Mouse (Mus musculus): ENCODE measurements around the gene Ssh3. TPM values are rescaled to one million over a fixed set of nuclear protein-coding genes. Genes with fewer than 3 reads are reported as not detected.
A peak's percentile ranks its signal among the peaks of the same experiment; 100 is the strongest.
"Not testable (repeated sequence)": the region's sequence is repeated elsewhere in the genome, so short reads cannot be mapped to it uniquely, and the experiment has no call there.

Ssh3 gene
- polyA plus RNA-seq, 1 experiment from 2014 or later = 5.9 TPM

- Histone ChIP-seq H3K27ac (peak overlapping the region; percentile 85), H3K27me3 (ENCODE audit: insufficient read depth, poor library complexity, severe bottlenecking) (peaks cover 12% of the 10 kb centered on the region), H3K4me3 (peak overlapping the region; percentile 75), H3K9me3 (no peaks in the 10 kb centered on the region), H3K4me1 (replicated peaks) (peaks cover 13% of the 10 kb centered on the region), H3K36me3 (no peaks in the 10 kb centered on the region)
- 1% methylated on average over 41 of the region's 41 CpGs for WGBS
- peak; percentile 92 for DNase-seq (ENCODE audit: low spot score)
These were observed 11.6 kb downstream of the Ssh3 start for GRCm38 (mm10) chr19:4257216-4257896.

- no peaks in the 10 kb centered on the region for H3K9me3 ChIP-seq
- H3K4me1 ChIP-seq (replicated peaks) = peaks cover 9% of the 10 kb centered on the region
- WGBS = 74% methylated on average over 11 of the region's 11 CpGs
- H3K27ac ChIP-seq = no peak overlapping the region
- H3K4me3 ChIP-seq = no peak overlapping the region
- DNase-seq (ENCODE audit: low spot score) = no peak
- no peaks in the 10 kb centered on the region for H3K36me3 ChIP-seq
- H3K27me3 ChIP-seq (ENCODE audit: insufficient read depth, poor library complexity, severe bottlenecking) = peaks cover 12% of the 10 kb centered on the region
These were observed 13.3 kb downstream of the Ssh3 start for GRCm38 (mm10) chr19:4255583-4256162.

GRCm38 (mm10) chr19:4254230-4254629 lies 14.8 kb downstream of the Ssh3 start:
- peaks cover 9% of the 10 kb centered on the region for H3K4me1 ChIP-seq (replicated peaks)

GRCm38 (mm10) chr19:4248683-4249082 lies 20.3 kb downstream of the Ssh3 start:
- not testable (repeated sequence) for H3K27me3 ChIP-seq (ENCODE audit: insufficient read depth, poor library complexity, severe bottlenecking); DNase-seq (ENCODE audit: low spot score); H3K4me3 ChIP-seq; H3K4me1 ChIP-seq (replicated peaks); H3K36me3 ChIP-seq; H3K27ac ChIP-seq; H3K9me3 ChIP-seq
- 62% methylated on average over 1 of the region's 1 CpGs for WGBS

More at GRCm38 (mm10) chr19:4254230-4254629, 14.8 kb downstream of the Ssh3 start:
- H3K9me3 ChIP-seq = no peaks in the 10 kb centered on the region
- H3K27ac ChIP-seq = no peak overlapping the region
- no peak for DNase-seq (ENCODE audit: low spot score)
- 90% methylated on average over 7 of the region's 7 CpGs for WGBS
- H3K36me3 ChIP-seq = no peaks in the 10 kb centered on the region
- H3K4me3 ChIP-seq = no peak overlapping the region
- peaks cover 12% of the 10 kb centered on the region for H3K27me3 ChIP-seq (ENCODE audit: insufficient read depth, poor library complexity, severe bottlenecking)

- H3K27ac ChIP-seq = no peak overlapping the region
- H3K27me3 ChIP-seq (ENCODE audit: insufficient read depth, poor library complexity, severe bottlenecking) = no peaks in the 10 kb centered on the region
- no peaks in the 10 kb centered on the region for H3K36me3 ChIP-seq
- H3K4me1 ChIP-seq (replicated peaks) = no peaks in the 10 kb centered on the region
- no peak overlapping the region for H3K4me3 ChIP-seq
- DNase-seq (ENCODE audit: low spot score) = no peak
- no peaks in the 10 kb centered on the region for H3K9me3 ChIP-seq
- WGBS = 46% methylated on average over 1 of the region's 1 CpGs
These were observed 22.0 kb downstream of the Ssh3 start for GRCm38 (mm10) chr19:4247010-4247409.

- H3K27ac ChIP-seq = no peak overlapping the region
- H3K9me3 ChIP-seq = no peaks in the 10 kb centered on the region
- H3K36me3 ChIP-seq = no peaks in the 10 kb centered on the region
- 79% methylated on average over 6 of the region's 6 CpGs for WGBS
- H3K27me3 ChIP-seq (ENCODE audit: insufficient read depth, poor library complexity, severe bottlenecking) = no peaks in the 10 kb centered on the region
- no peak for DNase-seq (ENCODE audit: low spot score)
- H3K4me3 ChIP-seq = no peak overlapping the region
- no peaks in the 10 kb centered on the region for H3K4me1 ChIP-seq (replicated peaks)
These were observed 24.2 kb downstream of the Ssh3 start for GRCm38 (mm10) chr19:4244775-4245174.

- Histone ChIP-seq H3K36me3 (no peaks in the 10 kb centered on the region), H3K4me1 (replicated peaks) (no peaks in the 10 kb centered on the region), H3K9me3 (no peaks in the 10 kb centered on the region), H3K27me3 (ENCODE audit: insufficient read depth, poor library complexity, severe bottlenecking) (no peaks in the 10 kb centered on the region), H3K4me3 (no peak overlapping the region), H3K27ac (no peak overlapping the region)
- no peak for DNase-seq (ENCODE audit: low spot score)
- 70% methylated on average over 3 of the region's 3 CpGs for WGBS
These were observed 26.6 kb downstream of the Ssh3 start for GRCm38 (mm10) chr19:4242416-4242815.

GRCm38 (mm10) chr19:4240247-4240668 lies 28.7 kb downstream of the Ssh3 start:
- Histone ChIP-seq H3K9me3 (no peaks in the 10 kb centered on the region), H3K4me3 (no peak overlapping the region), H3K4me1 (replicated peaks) (peaks cover 6% of the 10 kb centered on the region), H3K27me3 (ENCODE audit: insufficient read depth, poor library complexity, severe bottlenecking) (no peaks in the 10 kb centered on the region), H3K27ac (no peak overlapping the region), H3K36me3 (no peaks in the 10 kb centered on the region)
- WGBS = 64% methylated on average over 8 of the region's 8 CpGs
- DNase-seq (ENCODE audit: low spot score) = no peak

- 77% methylated on average over 4 of the region's 4 CpGs for WGBS
- DNase-seq (ENCODE audit: low spot score) = no peak
- no peaks in the 10 kb centered on the region for H3K9me3 ChIP-seq
- H3K4me3 ChIP-seq = no peak overlapping the region
- H3K27me3 ChIP-seq (ENCODE audit: insufficient read depth, poor library complexity, severe bottlenecking) = peaks cover 11% of the 10 kb centered on the region
- H3K27ac ChIP-seq = no peak overlapping the region
- H3K4me1 ChIP-seq (replicated peaks) = peaks cover 23% of the 10 kb centered on the region
- no peaks in the 10 kb centered on the region for H3K36me3 ChIP-seq
These were observed 34.4 kb downstream of the Ssh3 start for GRCm38 (mm10) chr19:4234548-4234947.

GRCm38 (mm10) chr19:4232651-4233050 lies 36.3 kb downstream of the Ssh3 start:
- WGBS = 78% methylated on average over 7 of the region's 7 CpGs

GRCm38 (mm10) chr19:4232186-4232572 lies 36.8 kb downstream of the Ssh3 start:
- H3K9me3 ChIP-seq = no peaks in the 10 kb centered on the region
- no peaks in the 10 kb centered on the region for H3K36me3 ChIP-seq
- peaks cover 23% of the 10 kb centered on the region for H3K4me1 ChIP-seq (replicated peaks)
- DNase-seq (ENCODE audit: low spot score) = no peak
- H3K27me3 ChIP-seq (ENCODE audit: insufficient read depth, poor library complexity, severe bottlenecking) = peaks cover 27% of the 10 kb centered on the region
- H3K4me3 ChIP-seq = peak overlapping the region; percentile 77
- 66% methylated on average over 2 of the region's 2 CpGs for WGBS
- H3K27ac ChIP-seq = peak overlapping the region; percentile 86

More at GRCm38 (mm10) chr19:4232651-4233050, 36.3 kb downstream of the Ssh3 start:
- Histone ChIP-seq H3K27ac (no peak overlapping the region), H3K36me3 (no peaks in the 10 kb centered on the region), H3K27me3 (ENCODE audit: insufficient read depth, poor library complexity, severe bottlenecking) (peaks cover 22% of the 10 kb centered on the region), H3K4me1 (replicated peaks) (peaks cover 23% of the 10 kb centered on the region), H3K9me3 (no peaks in the 10 kb centered on the region), H3K4me3 (peak overlapping the region; percentile 77)
- no peak for DNase-seq (ENCODE audit: low spot score)

- peak within 1 kb of the TSS; percentile 77 for H3K4me3 ChIP-seq
- H3K27ac ChIP-seq = peak within 1 kb of the TSS; percentile 86
- H3K27me3 ChIP-seq (ENCODE audit: insufficient read depth, poor library complexity, severe bottlenecking) = peaks cover 33% of the 10 kb centered on the region
These were observed 37.5 kb downstream of the Ssh3 start, which contains the start of gene Pold4 for GRCm38 (mm10) chr19:4231253-4232185. Gene Pold4, plus strand, starts transcription at chr19:4231899.

More at GRCm38 (mm10) chr19:4231253-4232185, 37.5 kb downstream of the Ssh3 start, which contains the start of gene Pold4:
- peak; percentile 92 for DNase-seq (ENCODE audit: low spot score)
- no peaks in the 10 kb centered on the region for H3K36me3 ChIP-seq
- H3K9me3 ChIP-seq = no peaks in the 10 kb centered on the region
- H3K4me1 ChIP-seq (replicated peaks) = peaks cover 21% of the 10 kb centered on the region
- 11% methylated on average over 26 of the region's 26 CpGs for WGBS
